Mouse (Mus musculus) hindbrain, embryonic 11.5 days (tissue): ENCODE measurements around the gene A230050P20Rik. TPM values are rescaled to one million over a fixed set of nuclear protein-coding genes. Genes with fewer than 3 reads are reported as not detected.

Experiments
- ATAC-seq: fragments of 200-750 bp; cut with Nextera tagmentation; 2 replicates; pipeline ENCODE4 v1.8.0; 2017; ENCODE audit warnings: mild to moderate bottlenecking, moderate TSS enrichment, moderate library complexity; ENCODE audit not compliant: low FRiP score
- DNase-seq: peaks from one replicate; pipeline ENCODE4 v3.0.0-alpha.2; 2015; ENCODE audit warnings: low spot score
- H3K27ac ChIP-seq: fragments of 300-500 bp; sonication (generic); 2 replicates; pipeline ENCODE4 v1.5.1; 2014; ENCODE audit warnings: mild to moderate bottlenecking, low read depth, low read length
- H3K27me3 ChIP-seq: fragments of 300-500 bp; sonication (generic); 2 replicates; pipeline ENCODE4 v1.6.1; 2014; ENCODE audit warnings: mild to moderate bottlenecking, low read length, moderate library complexity, mixed read lengths; ENCODE audit not compliant: control insufficient read depth, insufficient read depth
- H3K36me3 ChIP-seq: fragments of 300-500 bp; sonication (generic); 2 replicates; pipeline ENCODE4 v1.6.1; 2014; ENCODE audit warnings: mild to moderate bottlenecking, low read length, moderate library complexity, mixed read lengths; ENCODE audit not compliant: control insufficient read depth, insufficient read depth
- H3K4me1 ChIP-seq: fragments of 300-500 bp; sonication (generic); replicated peaks from 2 replicates; pipeline ENCODE4 v1.6.1; 2014; ENCODE audit warnings: low read length, mixed read lengths; ENCODE audit not compliant: control insufficient read depth, insufficient read depth
- H3K4me2 ChIP-seq: fragments of 300-500 bp; sonication (generic); replicated peaks from 2 replicates; pipeline ENCODE4 v1.6.1; 2014; ENCODE audit warnings: mild to moderate bottlenecking, low read depth, low read length
- H3K4me3 ChIP-seq: fragments of 300-500 bp; sonication (generic); 2 replicates; pipeline ENCODE4 v1.5.1; 2014; ENCODE audit warnings: low read depth, low read length
- H3K9ac ChIP-seq: fragments of 300-500 bp; sonication (generic); 2 replicates; pipeline ENCODE4 v1.6.1; 2014; ENCODE audit warnings: low read depth, low read length
- H3K9me3 ChIP-seq: fragments of 300-500 bp; sonication (generic); 2 replicates; pipeline ENCODE4 v1.6.1; 2016; ENCODE audit warnings: low read length; ENCODE audit not compliant: control insufficient read depth
- WGBS: fragments of 180-500 bp; shearing (Covaris S2); extraction: QIAGEN DNeasy Blood & Tissue Kit; methylation state at CpG from one replicate; pipeline ENCODE4 v1.1.7; 2014; 5-methylcytosine and 5-hydroxymethylcytosine counted together
- polyA plus RNA-seq: library from polyadenylated mRNA; unstranded; fragments of >200 nt; fragmentation: Nextera tagmentation; extraction: Ambion mirVana; gene quantifications from 2 replicates; pipeline ENCODE4 v1.2.1, GENCODE M21; 2014

A230050P20Rik gene
- polyA plus RNA-seq, 1 experiment from 2014 or later: 0.97 TPM

DNA sequence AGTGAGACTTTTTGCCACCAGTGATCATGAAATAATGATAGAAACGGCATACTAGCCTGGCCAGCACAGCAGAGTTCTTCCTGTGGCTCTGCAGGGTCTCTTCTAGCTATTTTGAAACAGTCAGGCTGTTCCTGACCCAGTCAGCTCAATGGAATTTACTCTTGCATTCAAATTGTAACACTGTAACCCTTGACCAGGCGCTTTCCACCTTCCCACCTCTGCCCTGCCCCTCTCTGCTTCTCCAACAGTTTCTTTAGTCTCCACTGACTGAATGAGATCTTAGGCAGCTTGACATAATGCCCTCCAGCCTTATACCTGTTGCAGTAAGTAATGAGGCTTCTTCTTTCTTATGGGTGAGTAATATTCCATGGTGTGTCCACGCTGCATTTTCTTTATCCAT lies 1.6 kb upstream of the A230050P20Rik start:
- ATAC-seq (no peak), DNase-seq (no peak)
- no peak overlapping the region for H3K27ac ChIP-seq
- no peaks in the 10 kb centered on the region for H3K36me3 ChIP-seq
- no peaks in the 10 kb centered on the region for H3K9me3 ChIP-seq
- H3K4me1 ChIP-seq: no peaks in the 10 kb centered on the region
- H3K4me2 ChIP-seq: no peak overlapping the region
- WGBS: 60% methylated on average over 3 of the region's 3 CpGs
- H3K27me3 ChIP-seq: peaks cover 30% of the 10 kb centered on the region
- no peak overlapping the region for H3K9ac ChIP-seq
- no peak overlapping the region for H3K4me3 ChIP-seq

DNA sequence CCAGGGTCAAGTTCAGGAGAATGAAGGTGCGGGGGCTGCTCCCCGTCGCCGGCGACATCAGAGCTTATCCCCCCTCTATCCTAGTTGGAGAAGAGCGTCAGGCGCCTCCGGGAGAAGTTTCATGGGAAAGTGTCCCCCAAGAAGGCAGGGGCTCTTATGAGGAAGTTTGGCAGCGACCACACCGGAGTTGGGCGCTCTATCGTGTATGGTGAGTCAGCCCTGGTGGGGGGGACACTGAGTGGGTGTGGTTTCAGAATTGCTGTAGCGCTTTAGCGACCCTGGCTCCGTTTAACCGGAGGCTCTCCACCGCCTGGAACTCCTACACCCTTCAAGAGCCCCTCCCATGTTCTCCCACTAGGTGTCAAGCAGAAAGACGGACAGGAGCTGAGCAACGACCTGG lies 804 bp downstream of the A230050P20Rik start:
- H3K9me3 ChIP-seq: no peaks in the 10 kb centered on the region
- no peaks in the 10 kb centered on the region for H3K4me1 ChIP-seq
- no peak overlapping the region for H3K9ac ChIP-seq
- H3K27ac ChIP-seq: no peak overlapping the region
- no peak for ATAC-seq
- no peak overlapping the region for H3K4me2 ChIP-seq
- H3K27me3 ChIP-seq: peaks cover 30% of the 10 kb centered on the region
- 5% methylated on average over 19 of the region's 19 CpGs for WGBS
- no peak overlapping the region for H3K4me3 ChIP-seq
- no peak for DNase-seq
- no peaks in the 10 kb centered on the region for H3K36me3 ChIP-seq

GRCm38 (mm10) chr9:20870211-20871173 lies 2.0 kb downstream of the A230050P20Rik start:
- Histone ChIP-seq H3K4me2 (no peak overlapping the region), H3K27ac (no peak overlapping the region), H3K36me3 (no peaks in the 10 kb centered on the region), H3K4me1 (no peaks in the 10 kb centered on the region), H3K9ac (no peak overlapping the region), H3K9me3 (no peaks in the 10 kb centered on the region), H3K4me3 (no peak overlapping the region), H3K27me3 (peaks cover 30% of the 10 kb centered on the region)
- no peak for ATAC-seq
- DNase-seq: no peak
- 79% methylated on average over 12 of the region's 12 CpGs for WGBS

DNA sequence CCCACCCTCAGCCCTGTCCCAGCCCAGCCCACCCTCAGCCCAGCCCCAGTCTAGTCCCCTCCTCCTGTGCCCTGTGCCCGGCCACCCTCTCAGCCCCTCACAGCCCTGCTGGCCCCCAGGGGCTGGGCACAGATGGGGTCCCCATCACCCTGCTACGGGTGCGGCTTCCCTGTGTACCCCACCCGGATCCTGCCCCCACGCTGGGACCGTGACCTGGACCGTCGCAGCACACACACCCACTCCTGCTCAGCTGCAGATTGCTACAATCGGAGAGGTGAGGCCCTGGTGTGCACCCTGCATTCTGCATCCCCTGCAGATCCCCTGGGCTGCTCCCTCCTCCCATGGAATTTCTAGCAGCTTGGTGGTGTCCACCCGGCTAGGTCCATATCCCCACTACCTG lies 4.5 kb downstream of the A230050P20Rik start:
- no peak overlapping the region for H3K4me2 ChIP-seq
- H3K4me1 ChIP-seq: no peaks in the 10 kb centered on the region
- ATAC-seq: no peak
- DNase-seq: no peak
- H3K27ac ChIP-seq: no peak overlapping the region
- 87% methylated on average over 10 of the region's 10 CpGs for WGBS
- no peaks in the 10 kb centered on the region for H3K9me3 ChIP-seq
- no peak overlapping the region for H3K4me3 ChIP-seq
- H3K36me3 ChIP-seq: no peaks in the 10 kb centered on the region
- H3K9ac ChIP-seq: no peak overlapping the region
- peaks cover 25% of the 10 kb centered on the region for H3K27me3 ChIP-seq

GRCm38 (mm10) chr9:20873521-20873920 lies 5.1 kb downstream of the A230050P20Rik start:
- DNase-seq (no peak), ATAC-seq (no peak)
- peaks cover 22% of the 10 kb centered on the region for H3K27me3 ChIP-seq
- H3K27ac ChIP-seq: no peak overlapping the region
- H3K4me1 ChIP-seq: no peaks in the 10 kb centered on the region
- no peak overlapping the region for H3K4me2 ChIP-seq
- no peak overlapping the region for H3K4me3 ChIP-seq
- 89% methylated on average over 12 of the region's 12 CpGs for WGBS
- H3K9ac ChIP-seq: no peak overlapping the region
- H3K9me3 ChIP-seq: no peaks in the 10 kb centered on the region
- H3K36me3 ChIP-seq: no peaks in the 10 kb centered on the region

DNA sequence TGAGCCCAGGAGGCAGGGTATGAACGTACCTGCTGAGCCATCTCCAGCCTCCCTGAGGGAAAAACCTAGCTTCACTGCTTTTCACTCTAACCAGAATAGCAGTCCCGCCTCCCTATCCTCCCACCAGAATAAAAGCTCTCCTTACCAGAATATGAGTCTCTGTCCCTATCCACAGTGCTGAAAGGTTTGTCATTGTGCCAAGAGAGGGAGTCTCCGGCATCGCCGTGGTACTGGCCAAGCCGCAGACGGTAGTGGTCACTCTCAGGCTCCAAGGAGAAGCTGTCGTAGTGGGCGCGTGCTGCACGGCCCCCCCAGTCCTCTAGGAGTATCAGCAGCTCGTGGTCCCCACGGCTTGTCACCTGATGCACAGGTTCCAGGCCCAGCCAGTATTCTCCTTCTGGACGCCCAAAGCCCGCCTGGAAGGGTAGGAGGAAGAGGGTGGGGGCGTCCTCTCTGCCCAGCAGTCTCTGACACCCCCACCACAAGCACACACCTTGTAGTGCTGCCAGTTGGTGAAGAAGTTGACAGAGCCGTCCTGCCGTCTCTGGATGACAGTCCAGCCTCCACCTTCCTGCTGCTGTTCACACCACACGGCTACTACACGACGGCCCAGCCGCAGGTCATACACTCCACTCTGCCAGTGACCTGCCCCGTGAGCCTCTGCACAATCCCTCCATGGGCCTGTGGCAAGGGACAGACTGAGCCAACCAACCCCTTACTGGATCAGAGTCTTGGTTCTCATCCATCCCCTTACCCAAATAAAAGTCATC lies 6.8 kb downstream of the A230050P20Rik start:
- Histone ChIP-seq H3K4me3 (no peak overlapping the region), H3K9me3 (no peaks in the 10 kb centered on the region), H3K36me3 (no peaks in the 10 kb centered on the region), H3K27me3 (peaks cover 5% of the 10 kb centered on the region), H3K4me1 (no peaks in the 10 kb centered on the region; the same call in 1 of the 2 replicates), H3K27ac (no peak overlapping the region), H3K9ac (no peak overlapping the region), H3K4me2 (no peak overlapping the region)
- no peak for DNase-seq
- ATAC-seq: no peak
- 66% methylated on average over 23 of the region's 23 CpGs for WGBS

DNA sequence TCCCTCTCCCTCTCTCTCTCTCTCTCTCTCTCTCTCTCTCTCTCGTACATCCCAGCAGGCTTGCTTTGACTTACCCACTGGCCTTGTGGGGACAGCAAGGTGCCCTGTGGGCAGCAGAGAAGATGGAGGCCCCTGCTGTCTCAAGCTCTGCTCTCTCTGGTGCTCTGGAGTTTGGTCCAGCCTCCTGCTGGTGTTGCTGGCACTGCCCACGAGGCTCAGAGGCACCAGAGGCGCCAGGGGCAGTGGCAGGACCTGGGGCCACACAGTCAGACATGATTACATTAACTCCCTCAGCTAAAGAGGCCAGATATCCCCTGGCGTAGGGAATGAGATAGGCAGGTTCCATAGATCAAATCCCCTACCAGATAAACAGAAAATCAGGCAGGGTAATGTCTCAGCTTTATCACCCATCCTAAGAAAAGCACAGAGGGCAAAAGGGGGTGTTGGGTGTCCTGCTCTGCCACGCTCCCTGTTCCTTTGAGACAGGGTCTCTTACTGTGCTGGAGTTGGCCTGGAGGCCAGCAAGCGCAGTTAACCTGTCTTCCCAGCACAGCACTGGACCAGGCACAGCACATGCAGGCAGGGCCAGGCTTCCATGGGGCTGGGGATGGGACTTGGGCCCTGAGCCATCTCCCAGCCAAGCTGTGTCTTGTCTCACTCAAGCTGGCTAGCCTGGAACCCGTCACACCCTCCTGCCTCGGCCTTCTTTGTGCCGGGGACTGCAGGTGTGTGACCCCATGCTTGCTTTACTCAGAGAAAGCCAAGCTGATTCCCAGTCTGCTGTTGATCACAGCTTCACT lies 8.1 kb downstream of the A230050P20Rik start:
- no peak for DNase-seq
- no peak overlapping the region for H3K4me3 ChIP-seq
- no peak for ATAC-seq
- no peak overlapping the region for H3K27ac ChIP-seq
- no peaks in the 10 kb centered on the region; the same call in 1 of the 2 replicates for H3K4me1 ChIP-seq
- H3K4me2 ChIP-seq: no peak overlapping the region
- no peak overlapping the region for H3K9ac ChIP-seq
- no peaks in the 10 kb centered on the region for H3K9me3 ChIP-seq
- 79% methylated on average over 8 of the region's 9 CpGs for WGBS
- H3K36me3 ChIP-seq: no peaks in the 10 kb centered on the region
- no peaks in the 10 kb centered on the region for H3K27me3 ChIP-seq
